Mouse (Mus musculus) lung, postnatal 0 days (tissue): ENCODE data around the gene Notch3.

Source experiments
- CTCF ChIP-seq: IDR thresholded peaks from 2 replicates; pipeline ENCODE4 v1.5.1; 2016; ENCODE audit warnings: antibody characterized with exemption, mild to moderate bottlenecking
- EP300 ChIP-seq: IDR thresholded peaks from 2 replicates; pipeline ENCODE4 v1.6.1; 2016; ENCODE audit warnings: antibody characterized with exemption, mild to moderate bottlenecking, control low read depth

- peak; percentile 91 for TF ChIP-seq CTCF
- no peak for TF ChIP-seq EP300
Measured at GRCm38 (mm10) chr17:32209752-32210151, 43.1 kb upstream of the Notch3 start.
